Mouse (Mus musculus) kidney, postnatal 0 days (tissue): Measurements from ENCODE around the gene Sh3d21. TPM values are rescaled to one million over a fixed set of nuclear protein-coding genes. Genes with fewer than 3 reads are reported as not detected.

Experiments used
- ATAC-seq: fragments of 200-750 bp; cut with Nextera tagmentation; replicated peaks from 2 replicates; pipeline ENCODE4 v1.8.0; 2017; ENCODE audit warnings: low read depth, moderate number of reproducible peaks, moderate TSS enrichment, moderate library complexity; ENCODE audit not compliant: low FRiP score
- DNase-seq: peaks from one replicate; pipeline ENCODE4 v3.0.0-alpha.2; 2016; ENCODE audit warnings: low spot score
- H3K27ac ChIP-seq: fragments of 300-500 bp; sonication (generic); 2 replicates; pipeline ENCODE4 v1.5.1; 2014; ENCODE audit warnings: mild to moderate bottlenecking
- H3K27me3 ChIP-seq: fragments of 300-500 bp; sonication (generic); 2 replicates; pipeline ENCODE4 v1.6.1; 2014; ENCODE audit warnings: low read length, mixed read lengths; ENCODE audit not compliant: insufficient read depth
- H3K36me3 ChIP-seq: fragments of 300-500 bp; sonication (generic); 2 replicates; pipeline ENCODE4 v1.6.1; 2014; ENCODE audit warnings: low read length, mixed read lengths; ENCODE audit not compliant: insufficient read depth
- H3K4me1 ChIP-seq: fragments of 300-500 bp; sonication (generic); replicated peaks from 2 replicates; pipeline ENCODE4 v1.6.1; 2014; ENCODE audit warnings: antibody characterized with exemption, low read length, mixed read lengths; ENCODE audit not compliant: insufficient read depth
- H3K4me2 ChIP-seq: fragments of 300-500 bp; sonication (generic); 2 replicates; pipeline ENCODE4 v1.6.1; 2014; ENCODE audit warnings: mild to moderate bottlenecking, low read length, moderate library complexity, mixed read lengths
- H3K4me3 ChIP-seq: fragments of 300-500 bp; sonication (generic); replicated peaks from 2 replicates; pipeline ENCODE4 v1.5.1; 2014; ENCODE audit warnings: low read depth, low read length
- H3K9ac ChIP-seq: fragments of 300-500 bp; sonication (generic); 2 replicates; pipeline ENCODE4 v1.6.1; 2014; ENCODE audit warnings: low read depth, low read length
- H3K9me3 ChIP-seq: fragments of 300-500 bp; sonication (generic); replicated peaks from 2 replicates; pipeline ENCODE4 v1.6.1; 2016; ENCODE audit warnings: low read length, inconsistent platforms, mixed read lengths
- CTCF ChIP-seq: IDR thresholded peaks from 2 replicates; pipeline ENCODE4 v1.5.1; 2016; ENCODE audit warnings: antibody characterized with exemption, low read depth, mild to moderate bottlenecking, moderate library complexity
- WGBS: fragments of 180-500 bp; shearing (Covaris S2); extraction: QIAGEN DNeasy Blood & Tissue Kit; methylation state at CpG from one replicate; pipeline ENCODE4 v1.1.7; 2014; 5-methylcytosine and 5-hydroxymethylcytosine counted together
- polyA plus RNA-seq: library from polyadenylated mRNA; unstranded; fragments of >200 nt; fragmentation: Nextera tagmentation; extraction: Ambion mirVana; gene quantifications from 2 replicates; pipeline ENCODE4 v1.2.1, GENCODE M21; 2015

The Sh3d21 gene
- polyA plus RNA-seq, 1 experiment from 2014 or later: 9.7 TPM

GRCm38 (mm10) chr4:126115871-126116521 lies 47.3 kb downstream of the Sh3d21 start:
- DNase-seq (no peak), ATAC-seq (no peak)
- no peak overlapping the region for H3K4me3 ChIP-seq
- H3K9me3 ChIP-seq: no peaks in the 10 kb centered on the region
- no peak overlapping the region for H3K4me2 ChIP-seq
- H3K27ac ChIP-seq: no peak overlapping the region
- 54% methylated on average over 6 of the region's 6 CpGs for WGBS
- no peak overlapping the region for H3K9ac ChIP-seq
- H3K27me3 ChIP-seq: no peaks in the 10 kb centered on the region
- peaks cover 26% of the 10 kb centered on the region for H3K4me1 ChIP-seq
- H3K36me3 ChIP-seq: 0 out of 2 replicates have a peak, but pooled peaks cover 3% of the 10 kb centered on the region
- no peak for TF ChIP-seq CTCF

GRCm38 (mm10) chr4:126115411-126115810 lies 47.9 kb downstream of the Sh3d21 start:
- DNase-seq: no peak
- no peak for ATAC-seq
- no peak for TF ChIP-seq CTCF
- no peaks in the 10 kb centered on the region for H3K27me3 ChIP-seq
- 78% methylated on average over 9 of the region's 9 CpGs for WGBS
- no peak overlapping the region for H3K27ac ChIP-seq
- no peaks in the 10 kb centered on the region for H3K9me3 ChIP-seq
- H3K4me3 ChIP-seq: no peak overlapping the region
- H3K9ac ChIP-seq: no peak overlapping the region
- H3K36me3 ChIP-seq: 0 out of 2 replicates have a peak, but pooled peaks cover 3% of the 10 kb centered on the region
- H3K4me2 ChIP-seq: no peak overlapping the region
- peaks cover 32% of the 10 kb centered on the region for H3K4me1 ChIP-seq

- Histone ChIP-seq H3K9me3 (no peaks in the 10 kb centered on the region), H3K4me2 (no peak overlapping the region), H3K4me1 (peaks cover 40% of the 10 kb centered on the region), H3K4me3 (no peak overlapping the region), H3K9ac (no peak overlapping the region), H3K36me3 (0 out of 2 replicates have a peak, but pooled peaks cover 3% of the 10 kb centered on the region), H3K27me3 (no peaks in the 10 kb centered on the region), H3K27ac (0 out of 2 replicates have a peak overlapping the region, but pooled peaks have one; percentile 13)
- DNase-seq: peak; percentile 76
- 12% methylated on average over 6 of the region's 6 CpGs for WGBS
- TF ChIP-seq CTCF: peak; percentile 66
- ATAC-seq: 0 out of 2 replicates have a peak, but pooled peaks have one; percentile 9
Measured at GRCm38 (mm10) chr4:126113943-126114342, 49.3 kb downstream of the Sh3d21 start.

- Histone ChIP-seq H3K27me3 (no peaks in the 10 kb centered on the region), H3K36me3 (0 out of 2 replicates have a peak, but pooled peaks cover 3% of the 10 kb centered on the region), H3K9me3 (no peaks in the 10 kb centered on the region), H3K4me1 (peaks cover 45% of the 10 kb centered on the region), H3K4me3 (no peak overlapping the region), H3K4me2 (no peak overlapping the region), H3K9ac (no peak overlapping the region), H3K27ac (no peak overlapping the region)
- no peak for ATAC-seq
- 64% methylated on average over 4 of the region's 4 CpGs for WGBS
- TF ChIP-seq CTCF: no peak
- no peak for DNase-seq
Measured at GRCm38 (mm10) chr4:126113243-126113642, 50.0 kb downstream of the Sh3d21 start.

- H3K4me2 ChIP-seq: peak overlapping the region; percentile 41
- H3K9me3 ChIP-seq: no peaks in the 10 kb centered on the region
- no peak overlapping the region for H3K4me3 ChIP-seq
- no peak overlapping the region for H3K9ac ChIP-seq
- peaks cover 53% of the 10 kb centered on the region for H3K4me1 ChIP-seq
- no peak for ATAC-seq
- WGBS: 19% methylated on average over 7 of the region's 7 CpGs
- DNase-seq: no peak
- no peaks in the 10 kb centered on the region for H3K27me3 ChIP-seq
- TF ChIP-seq CTCF: no peak
- H3K36me3 ChIP-seq: no peaks in the 10 kb centered on the region
- H3K27ac ChIP-seq: peak overlapping the region; percentile 91
Measured at GRCm38 (mm10) chr4:126111153-126111549, 52.1 kb downstream of the Sh3d21 start.

- 10% methylated on average over 12 of the region's 12 CpGs for WGBS
- ATAC-seq: peak; percentile 66
- peak; percentile 53 for TF ChIP-seq CTCF
- H3K4me3 ChIP-seq: no peak overlapping the region
- H3K4me1 ChIP-seq: peaks cover 53% of the 10 kb centered on the region
- no peaks in the 10 kb centered on the region for H3K27me3 ChIP-seq
- H3K9ac ChIP-seq: no peak overlapping the region
- H3K27ac ChIP-seq: peak overlapping the region; percentile 91
- DNase-seq: peak; percentile 77
- peak overlapping the region; percentile 41 for H3K4me2 ChIP-seq
- H3K36me3 ChIP-seq: no peaks in the 10 kb centered on the region
- no peaks in the 10 kb centered on the region for H3K9me3 ChIP-seq
Measured at GRCm38 (mm10) chr4:126110374-126111152, 52.7 kb downstream of the Sh3d21 start.
